Mouse (Mus musculus) bone marrow macrophage, adult 2 months (primary cell): ENCODE results near the gene Mtif3.
A peak's percentile ranks its signal among the peaks of the same experiment; 100 is the strongest.

Experiments
- CTCF ChIP-seq: IDR thresholded peaks from 2 replicates; pipeline ENCODE4 v1.5.1; 2012; ENCODE audit warnings: low read depth, mild to moderate bottlenecking, low read length, moderate library complexity
- POLR2A ChIP-seq: IDR thresholded peaks from 2 replicates; pipeline ENCODE4 v1.6.1; 2012; ENCODE audit warnings: mild to moderate bottlenecking, low read depth, low read length, borderline replicate concordance

GRCm38 (mm10) chr5:146940219-146940618 is 23.4 kb downstream of the Mtif3 start:
- TF ChIP-seq POLR2A (no peak), CTCF (peak; percentile 72)
